Mouse (Mus musculus) embryonic facial prominence, embryonic 15.5 days (tissue): ENCODE measurements around the gene Macrod2. TPM values are rescaled to one million over a fixed set of nuclear protein-coding genes. Genes with fewer than 3 reads are reported as not detected.

ENCODE experiments used
- ATAC-seq: fragments of 200-750 bp; cut with Nextera tagmentation; 2 replicates; pipeline ENCODE4 v1.8.0; 2017; ENCODE audit warnings: low read depth, moderate TSS enrichment; ENCODE audit not compliant: insufficient number of reproducible peaks, low FRiP score, low TSS enrichment
- H3K27ac ChIP-seq: fragments of 300-500 bp; sonication (generic); replicated peaks from 2 replicates; pipeline ENCODE4 v1.5.1; 2015; ENCODE audit warnings: mild to moderate bottlenecking, inconsistent platforms
- H3K27me3 ChIP-seq: fragments of 300-500 bp; sonication (generic); 2 replicates; pipeline ENCODE4 v1.6.1; 2015; ENCODE audit warnings: inconsistent platforms
- H3K36me3 ChIP-seq: fragments of 300-500 bp; sonication (generic); 2 replicates; pipeline ENCODE4 v1.6.1; 2015; ENCODE audit warnings: mild to moderate bottlenecking, inconsistent platforms
- H3K4me1 ChIP-seq: fragments of 300-500 bp; sonication (generic); 2 replicates; pipeline ENCODE4 v1.6.1; 2015; ENCODE audit warnings: inconsistent platforms
- H3K4me2 ChIP-seq: fragments of 300-500 bp; sonication (generic); replicated peaks from 2 replicates; pipeline ENCODE4 v1.6.1; 2015; ENCODE audit warnings: mild to moderate bottlenecking, inconsistent platforms
- H3K4me3 ChIP-seq: fragments of 300-500 bp; sonication (generic); replicated peaks from 2 replicates; pipeline ENCODE4 v1.5.1; 2015; ENCODE audit warnings: mild to moderate bottlenecking, inconsistent platforms
- H3K9ac ChIP-seq: fragments of 300-500 bp; sonication (generic); 2 replicates; pipeline ENCODE4 v1.6.1; 2015; ENCODE audit warnings: inconsistent platforms
- H3K9me3 ChIP-seq: fragments of 300-500 bp; sonication (generic); replicated peaks from 2 replicates; pipeline ENCODE4 v1.6.1; 2016; ENCODE audit warnings: inconsistent platforms
- WGBS: fragments of 180-500 bp; shearing (Covaris S2); methylation state at CpG from one replicate; pipeline ENCODE4 v1.1.7; 2015; 5-methylcytosine and 5-hydroxymethylcytosine counted together
- polyA plus RNA-seq: library from polyadenylated mRNA; unstranded; fragments of >200 nt; fragmentation: Nextera tagmentation; extraction: Ambion mirVana; gene quantifications from 2 replicates; pipeline ENCODE4 v1.2.1, GENCODE M21; 2015

Gene Macrod2
- polyA plus RNA-seq, 1 experiment from 2014 or later: 38.9 TPM

GRCm38 (mm10) chr2:141008458-141008857 is 613.3 kb downstream of the Macrod2 start:
- no peaks in the 10 kb centered on the region for H3K4me1 ChIP-seq
- WGBS: 47% methylated on average over 1 of the region's 1 CpGs

GRCm38 (mm10) chr2:141013443-141014165 is 618.5 kb downstream of the Macrod2 start:
- no peak overlapping the region for H3K27ac ChIP-seq
- H3K27me3 ChIP-seq: no peaks in the 10 kb centered on the region
- H3K4me1 ChIP-seq: no peaks in the 10 kb centered on the region
- H3K4me3 ChIP-seq: no peak overlapping the region
- no peak overlapping the region for H3K4me2 ChIP-seq
- no peak for ATAC-seq
- H3K9me3 ChIP-seq: no peaks in the 10 kb centered on the region
- H3K36me3 ChIP-seq: no peaks in the 10 kb centered on the region
- no peak overlapping the region for H3K9ac ChIP-seq
- WGBS: 66% methylated on average over 8 of the region's 8 CpGs

More at GRCm38 (mm10) chr2:141008458-141008857, 613.3 kb downstream of the Macrod2 start:
- no peaks in the 10 kb centered on the region for H3K9me3 ChIP-seq
- no peak overlapping the region for H3K9ac ChIP-seq
- ATAC-seq: no peak
- H3K27ac ChIP-seq: no peak overlapping the region
- no peaks in the 10 kb centered on the region for H3K36me3 ChIP-seq
- H3K4me3 ChIP-seq: no peak overlapping the region
- no peaks in the 10 kb centered on the region for H3K27me3 ChIP-seq
- H3K4me2 ChIP-seq: no peak overlapping the region

- H3K27ac ChIP-seq: no peak overlapping the region
- H3K36me3 ChIP-seq: no peaks in the 10 kb centered on the region
- H3K27me3 ChIP-seq: no peaks in the 10 kb centered on the region
- no peak overlapping the region for H3K4me2 ChIP-seq
- no peaks in the 10 kb centered on the region for H3K9me3 ChIP-seq
- H3K4me3 ChIP-seq: no peak overlapping the region
- no peaks in the 10 kb centered on the region for H3K4me1 ChIP-seq
- 65% methylated on average over 4 of the region's 4 CpGs for WGBS
- no peak for ATAC-seq
- no peak overlapping the region for H3K9ac ChIP-seq
Observed at GRCm38 (mm10) chr2:141022971-141023370, 627.9 kb downstream of the Macrod2 start.

GRCm38 (mm10) chr2:141023916-141024315 is 628.8 kb downstream of the Macrod2 start:
- WGBS: 45% methylated on average over 7 of the region's 7 CpGs
- ATAC-seq: no peak
- H3K4me2 ChIP-seq: no peak overlapping the region
- H3K9me3 ChIP-seq: no peaks in the 10 kb centered on the region
- no peaks in the 10 kb centered on the region for H3K4me1 ChIP-seq
- no peak overlapping the region for H3K4me3 ChIP-seq
- no peaks in the 10 kb centered on the region for H3K27me3 ChIP-seq
- no peak overlapping the region for H3K9ac ChIP-seq
- no peak overlapping the region for H3K27ac ChIP-seq
- H3K36me3 ChIP-seq: no peaks in the 10 kb centered on the region

GRCm38 (mm10) chr2:141024316-141025043 is 629.4 kb downstream of the Macrod2 start:
- 46% methylated on average over 6 of the region's 6 CpGs for WGBS

GRCm38 (mm10) chr2:141056685-141057454 is 661.8 kb downstream of the Macrod2 start:
- H3K4me1 ChIP-seq: no peaks in the 10 kb centered on the region
- H3K9ac ChIP-seq: no peak overlapping the region
- no peaks in the 10 kb centered on the region for H3K27me3 ChIP-seq
- no peak for ATAC-seq
- WGBS: 22% methylated on average over 4 of the region's 4 CpGs
- H3K9me3 ChIP-seq: no peaks in the 10 kb centered on the region
- no peaks in the 10 kb centered on the region for H3K36me3 ChIP-seq
- H3K4me2 ChIP-seq: no peak overlapping the region
- no peak overlapping the region for H3K27ac ChIP-seq
- no peak overlapping the region for H3K4me3 ChIP-seq

More at GRCm38 (mm10) chr2:141024316-141025043, 629.4 kb downstream of the Macrod2 start:
- Histone ChIP-seq H3K4me3 (no peak overlapping the region), H3K27me3 (no peaks in the 10 kb centered on the region), H3K9ac (no peak overlapping the region), H3K36me3 (no peaks in the 10 kb centered on the region), H3K4me1 (no peaks in the 10 kb centered on the region), H3K27ac (no peak overlapping the region), H3K9me3 (no peaks in the 10 kb centered on the region), H3K4me2 (no peak overlapping the region)
- no peak for ATAC-seq

GRCm38 (mm10) chr2:141057455-141057833 is 662.3 kb downstream of the Macrod2 start:
- H3K36me3 ChIP-seq: no peaks in the 10 kb centered on the region
- no peak for ATAC-seq
- no peaks in the 10 kb centered on the region for H3K27me3 ChIP-seq
- H3K9ac ChIP-seq: no peak overlapping the region
- H3K9me3 ChIP-seq: no peaks in the 10 kb centered on the region
- H3K4me2 ChIP-seq: no peak overlapping the region
- H3K4me3 ChIP-seq: no peak overlapping the region
- WGBS: 39% methylated on average over 4 of the region's 4 CpGs
- H3K27ac ChIP-seq: no peak overlapping the region
- no peaks in the 10 kb centered on the region for H3K4me1 ChIP-seq

- no peaks in the 10 kb centered on the region for H3K27me3 ChIP-seq
- no peaks in the 10 kb centered on the region for H3K36me3 ChIP-seq
- ATAC-seq: no peak
- H3K4me1 ChIP-seq: no peaks in the 10 kb centered on the region
- H3K9me3 ChIP-seq: no peaks in the 10 kb centered on the region
- no peak overlapping the region for H3K4me2 ChIP-seq
- H3K4me3 ChIP-seq: no peak overlapping the region
- WGBS: 79% methylated on average over 8 of the region's 8 CpGs
- no peak overlapping the region for H3K27ac ChIP-seq
- H3K9ac ChIP-seq: no peak overlapping the region
Observed at GRCm38 (mm10) chr2:141073981-141074855, 679.1 kb downstream of the Macrod2 start.

- no peaks in the 10 kb centered on the region for H3K9me3 ChIP-seq
- no peaks in the 10 kb centered on the region for H3K36me3 ChIP-seq
- H3K27me3 ChIP-seq: no peaks in the 10 kb centered on the region
- no peak overlapping the region for H3K4me3 ChIP-seq
- H3K9ac ChIP-seq: no peak overlapping the region
- no peak overlapping the region for H3K4me2 ChIP-seq
- H3K27ac ChIP-seq: no peak overlapping the region
- H3K4me1 ChIP-seq: no peaks in the 10 kb centered on the region
- no peak for ATAC-seq
Observed at GRCm38 (mm10) chr2:141078221-141078620, 683.1 kb downstream of the Macrod2 start.

GRCm38 (mm10) chr2:141091320-141091719 is 696.2 kb downstream of the Macrod2 start:
- Histone ChIP-seq H3K27ac (no peak overlapping the region), H3K9ac (no peak overlapping the region), H3K36me3 (no peaks in the 10 kb centered on the region), H3K4me1 (no peaks in the 10 kb centered on the region), H3K27me3 (no peaks in the 10 kb centered on the region), H3K4me2 (no peak overlapping the region), H3K4me3 (no peak overlapping the region), H3K9me3 (no peaks in the 10 kb centered on the region)
- 73% methylated on average over 3 of the region's 3 CpGs for WGBS
- ATAC-seq: no peak
